8 mouse cellular contexts compared by ENCODE assay signal in genomic region chr7:132722401-132723370, GRCm38 (mm10).
A peak's percentile ranks its signal among the peaks of the same experiment; 100 is the strongest.
DNase-seq lines count a peak whose midpoint lies in the region; ATAC-seq and TF ChIP-seq lines count a peak whose summit lies in the region.
"Had no signal": no experiment of that assay in that cellular context is flagged by ENCODE, and none has a peak within 500 bp of the region (broad histone marks: within the 10 kb centered on the region; RNA-seq: fewer than 3 reads in every experiment).

No protein-coding gene starts in this region.

- ATAC-seq in hindbrain, embryonic 16.5 days: no peak
- ATAC-seq in lung, postnatal 0 days: peak; percentile 10; the same call in 1 of the 2 replicates
- no peak for ATAC-seq in erythroblast, adult 5-6 weeks (replicated peaks; ENCODE audit: low FRiP score, poor library complexity, severe bottlenecking)

- no peak overlapping the region for H3K9ac ChIP-seq in hindbrain, embryonic 16.5 days (ENCODE audit: low read depth, low read length)
- H3K9ac ChIP-seq in lung, postnatal 0 days (replicated peaks; ENCODE audit: low read depth): no peak overlapping the region

- no peak overlapping the region for H3K4me2 ChIP-seq in hindbrain, embryonic 16.5 days (ENCODE audit: low read length)
- H3K4me2 ChIP-seq in lung, postnatal 0 days (replicated peaks; ENCODE audit: low read depth, low read length): no peak overlapping the region

- H3K27me3 ChIP-seq in hindbrain, embryonic 10.5 days (ENCODE audit: insufficient read depth, poor library complexity, severe bottlenecking): no peaks in the 10 kb centered on the region
- no peaks in the 10 kb centered on the region for H3K27me3 ChIP-seq in hindbrain, embryonic 16.5 days (replicated peaks; ENCODE audit: control insufficient read depth, insufficient read depth, low read length)
- no peaks in the 10 kb centered on the region for H3K27me3 ChIP-seq in lung, postnatal 0 days (replicated peaks; ENCODE audit: insufficient read depth, low read length)

- H3K4me1 ChIP-seq in hindbrain, embryonic 10.5 days (replicated peaks): peaks cover 64% of the 10 kb centered on the region
- peaks cover 6% of the 10 kb centered on the region for H3K4me1 ChIP-seq in hindbrain, embryonic 16.5 days (ENCODE audit: control insufficient read depth, insufficient read depth, low read depth, low read length)
- H3K4me1 ChIP-seq in lung, postnatal 0 days (ENCODE audit: insufficient read depth, low read depth, low read length): peaks cover 16% of the 10 kb centered on the region; the same call in 1 of the 2 replicates

- peak; percentile 71 for TF ChIP-seq EP300 in lung, postnatal 0 days (IDR thresholded peaks at IDR 0.05)

- no peak for DNase-seq in hindbrain, embryonic 10.5 days (ENCODE audit: low spot score)
- DNase-seq in cerebellum, adult 8-10 months: peak; percentile 37
- peak; percentile 67 to 70 for DNase-seq in kidney, adult 8-10 months
- peak; percentile 52 for DNase-seq in lung, postnatal 0 days (ENCODE audit: low spot score)
- no peak for DNase-seq in right cerebral cortex, postnatal 10 days (ENCODE audit: low spot score in 2 of 2)
- DNase-seq: right cerebral cortex, adult 18-20 months had no signal

- H3K36me3 ChIP-seq in hindbrain, embryonic 10.5 days: 0 out of 2 replicates have a peak, but pooled peaks cover under 1% of the 10 kb centered on the region
- no peaks in the 10 kb centered on the region for H3K36me3 ChIP-seq in hindbrain, embryonic 16.5 days (ENCODE audit: control insufficient read depth, insufficient read depth, low read length)
- H3K36me3 ChIP-seq in lung, postnatal 0 days (ENCODE audit: insufficient read depth, low read length): no peaks in the 10 kb centered on the region

- H3K9me3 ChIP-seq in hindbrain, embryonic 10.5 days: no peaks in the 10 kb centered on the region
- no peaks in the 10 kb centered on the region for H3K9me3 ChIP-seq in hindbrain, embryonic 16.5 days (ENCODE audit: control insufficient read depth, low read length)
- no peaks in the 10 kb centered on the region for H3K9me3 ChIP-seq in lung, postnatal 0 days (ENCODE audit: low read length)

- 88% methylated on average over 12 of the region's 12 CpGs for WGBS in hindbrain, embryonic 10.5 days
- 88% methylated on average over 12 of the region's 12 CpGs for WGBS in hindbrain, embryonic 16.5 days
- 75% methylated on average over 12 of the region's 12 CpGs for WGBS in lung, postnatal 0 days

- H3K4me3 ChIP-seq in hindbrain, embryonic 10.5 days: no peak overlapping the region
- no peak overlapping the region for H3K4me3 ChIP-seq in hindbrain, embryonic 16.5 days (ENCODE audit: low read length)
- H3K4me3 ChIP-seq in lung, postnatal 0 days (ENCODE audit: low read depth, low read length): no peak overlapping the region

- peak overlapping the region; percentile 20; the same call in 1 of the 2 replicates for H3K27ac ChIP-seq in hindbrain, embryonic 10.5 days
- H3K27ac ChIP-seq in hindbrain, embryonic 16.5 days (ENCODE audit: low read depth, low read length): no peak overlapping the region
- H3K27ac ChIP-seq in lung, postnatal 0 days (ENCODE audit: low read length): peak overlapping the region; percentile 78

- no peak for TF ChIP-seq CTCF in lung, postnatal 0 days (IDR thresholded peaks at IDR 0.05)

Comparison
In these comparisons a context has a peak if more than half of its experiments do, and no peak if none do; other contexts are left out.
1. DNase-seq: peak in cerebellum, adult 8-10 months (single experiment), kidney, adult 8-10 months (2 of 2) and lung, postnatal 0 days (single experiment); none in hindbrain, embryonic 10.5 days (single experiment) and right cerebral cortex, postnatal 10 days (0 of 2).